Mouse (Mus musculus): ENCODE measurements at regions not wholly inside any gene's neighbourhood (a gene's known extent, or its start where the extent isn't known, plus 50 kb on each side); places are given as distances from the start of the nearest gene placed in this dataset.

DNA sequence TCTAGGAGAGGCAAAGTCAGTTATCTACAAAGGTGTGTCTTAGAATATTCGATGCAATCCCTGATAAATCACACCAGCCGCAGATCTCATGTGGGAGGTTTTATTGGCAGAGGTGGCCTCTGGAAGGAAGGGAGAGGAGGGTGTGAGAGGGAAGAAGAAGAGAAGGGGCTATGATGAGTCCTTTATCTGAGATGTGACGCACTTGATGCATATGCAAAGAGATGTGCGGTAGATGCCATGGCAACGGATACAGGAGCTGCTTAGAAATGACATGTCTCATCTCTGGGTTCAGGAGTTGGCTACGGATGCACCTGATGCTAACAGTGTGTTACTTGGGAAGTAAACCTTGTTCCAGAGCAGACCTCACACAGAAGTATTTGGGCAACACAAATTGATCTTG is 718.6 kb upstream of the Gm21961 start:
- DNase-seq (ENCODE audit: low spot score in 2 of 2): peak in 1 of 2 experiments; percentile 8

DNA sequence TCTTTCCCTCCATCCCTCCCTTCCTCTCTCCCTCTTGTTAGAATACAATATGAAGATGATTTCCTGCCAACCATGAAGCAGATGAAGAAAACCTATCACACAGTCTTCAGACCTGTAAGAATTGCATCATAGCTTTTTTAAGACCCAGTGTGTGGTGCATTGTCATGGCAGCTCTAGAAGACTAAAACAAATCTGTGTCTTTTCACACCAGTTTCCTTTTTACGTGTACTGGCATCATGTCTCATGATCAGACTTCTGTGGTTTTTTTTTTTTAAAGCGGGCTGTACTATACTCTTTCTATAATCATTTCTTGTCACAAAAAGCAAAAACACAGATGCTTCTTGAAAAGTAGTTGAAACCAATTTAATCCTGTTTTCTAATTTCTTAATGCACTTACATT is 716.6 kb upstream of the Gm21961 start:
- no peak for DNase-seq (ENCODE audit: low spot score in 2 of 2)

DNA sequence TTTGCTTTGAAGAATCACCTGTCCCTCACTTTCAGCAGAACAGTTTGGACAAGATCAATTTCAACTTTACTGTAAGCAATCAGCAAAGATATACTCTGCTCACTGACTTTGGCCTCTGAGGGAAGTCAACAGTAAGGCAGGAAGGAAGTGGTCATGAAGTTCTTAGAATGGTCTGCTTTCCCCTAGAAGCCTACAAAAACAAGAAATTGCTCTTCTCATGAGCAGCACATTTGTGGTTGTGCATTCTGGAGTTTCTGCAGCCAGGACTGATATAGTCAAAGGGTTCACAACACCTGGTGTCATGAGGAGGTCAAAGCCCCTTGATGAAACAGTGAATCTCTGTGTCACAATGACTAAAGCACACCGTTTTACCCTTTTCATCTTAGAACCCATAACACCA is 712.4 kb upstream of the Gm21961 start:
- DNase-seq (ENCODE audit: low spot score in 2 of 2): no peak

DNA sequence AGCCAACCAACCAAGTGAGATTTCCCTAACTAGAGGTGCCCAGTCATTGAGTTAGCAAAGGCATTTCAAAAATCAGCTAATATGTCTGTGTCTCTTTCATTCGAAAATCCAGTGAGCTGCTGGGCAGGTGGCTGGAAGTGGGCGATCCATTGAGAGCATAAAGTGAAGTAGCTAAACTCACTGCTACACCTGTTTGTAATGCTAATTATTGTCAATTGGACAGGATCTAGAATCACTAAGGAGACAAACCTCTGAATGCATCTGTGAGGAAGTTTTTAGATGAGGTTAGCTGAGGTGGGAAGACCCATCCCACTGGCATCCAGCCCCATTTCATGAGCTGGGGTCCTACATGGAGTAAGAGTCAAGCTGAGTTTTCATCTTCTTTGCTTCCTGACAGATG is 711.6 kb upstream of the Gm21961 start:
- no peak for DNase-seq (ENCODE audit: low spot score in 2 of 2)

DNA sequence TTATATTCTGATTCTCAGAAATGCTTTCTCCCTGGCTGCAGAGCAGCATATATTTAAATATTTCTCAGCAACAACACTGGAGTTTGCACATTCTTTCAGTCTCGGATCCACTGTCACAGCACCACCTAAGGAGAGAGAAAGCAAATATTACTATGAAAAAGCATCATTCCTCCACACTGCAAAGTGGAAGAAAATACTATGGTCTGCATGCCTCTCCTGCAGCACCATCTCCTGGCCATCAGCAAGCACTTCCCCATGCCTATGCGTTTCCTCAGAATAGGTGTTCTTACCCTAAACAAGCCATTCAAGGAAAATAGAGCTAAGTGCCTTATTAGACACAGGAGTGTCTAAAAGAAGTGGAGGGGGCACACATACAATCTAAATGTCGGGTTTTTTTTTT is 688.9 kb upstream of the Gm21961 start:
- peak; percentile 28 to 47 for DNase-seq (ENCODE audit: low spot score in 2 of 2)

DNA sequence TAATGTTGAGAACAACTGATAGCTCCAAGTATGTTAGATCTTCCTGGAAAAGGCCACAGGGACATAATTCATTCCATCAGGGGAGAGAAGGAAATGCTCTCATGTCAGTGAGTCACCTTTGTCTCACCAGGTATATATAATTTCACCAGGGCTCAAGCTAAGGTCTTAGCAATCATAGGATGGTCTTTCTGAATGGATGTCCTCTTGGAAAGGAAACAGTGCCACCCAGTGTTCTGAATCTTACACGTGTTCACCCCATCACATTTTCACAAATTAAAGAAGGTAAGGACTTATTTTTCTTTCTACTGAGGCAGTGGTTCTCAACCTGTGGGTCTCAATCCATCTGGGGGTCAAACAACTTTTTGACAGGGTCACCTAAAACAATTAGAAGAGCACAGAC is 686.8 kb upstream of the Gm21961 start:
- DNase-seq (ENCODE audit: low spot score in 2 of 2): peak; percentile 9 to 33

DNA sequence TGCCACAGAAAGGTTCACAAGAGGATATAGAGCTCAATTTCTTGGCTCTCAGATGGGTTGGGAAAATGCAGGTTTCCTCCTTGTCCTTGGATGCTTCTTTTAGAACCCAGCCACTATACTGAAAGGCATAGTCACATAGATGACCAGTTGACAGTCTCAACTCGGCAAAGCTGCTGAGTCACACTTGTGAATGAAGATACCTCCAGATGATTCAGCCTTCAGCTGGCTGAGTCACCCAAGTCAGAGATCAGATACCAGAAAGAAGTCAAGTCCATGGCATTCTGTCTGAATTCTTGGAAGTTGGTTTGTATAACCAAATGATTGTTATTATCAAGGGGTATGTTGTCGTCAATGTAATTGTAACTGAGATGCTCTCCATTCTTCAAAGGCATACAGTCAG is 683.9 kb upstream of the Gm21961 start:
- DNase-seq (ENCODE audit: low spot score in 2 of 2): no peak
